Mouse (Mus musculus): ENCODE measurements around the gene Ap1s2. TPM values are rescaled to one million over a fixed set of nuclear protein-coding genes. Genes with fewer than 3 reads are reported as not detected.

Gene Ap1s2
- total and polyA plus RNA-seq, 3 experiments, result 9.3 to 10.1 TPM; not detected in 1

DNA sequence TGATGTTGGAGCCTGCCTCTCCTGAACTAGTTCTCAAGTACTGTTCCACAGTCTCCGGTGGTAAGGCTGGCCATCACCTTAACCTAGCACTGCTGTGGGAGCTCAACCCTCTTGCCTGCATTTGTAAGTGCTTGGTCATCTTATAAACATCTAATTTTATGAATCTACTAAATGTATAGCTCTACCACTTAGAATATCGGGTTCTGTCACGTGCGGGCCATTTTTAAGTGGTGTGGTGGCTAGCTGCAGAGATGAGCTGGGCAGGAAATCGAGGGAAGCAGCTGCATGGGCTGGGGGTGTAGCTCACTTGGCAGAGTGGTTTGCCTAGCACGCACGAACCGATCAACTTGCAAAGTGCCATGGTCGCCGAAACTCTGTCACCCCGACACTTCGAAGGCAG, 48.6 kb downstream of the Ap1s2 start:
- Histone ChIP-seq H3K27ac (ENCODE audit: control insufficient read depth, low read depth, low read length) (peak overlapping the region; percentile 93), H3K9ac (ENCODE audit: control insufficient read depth, low read depth, low read length, poor library complexity, severe bottlenecking) (peak overlapping the region; percentile 91), H3K4me1 (ENCODE audit: control insufficient read depth in 1 of 2, insufficient read depth in 2 of 2, low read length in 2 of 2) (peaks cover 6 to 9% of the 10 kb centered on the region in 2 experiments; a peak in 3 of 4 replicates), H3K9me3 (replicated peaks; ENCODE audit: insufficient read depth, low read length) (no peaks in the 10 kb centered on the region), H3K79me2 (ENCODE audit: control insufficient read depth, insufficient read depth, low read length, poor library complexity) (peaks cover 28% of the 10 kb centered on the region), H3K4me3 (ENCODE audit: control insufficient read depth in 1 of 2, insufficient read depth in 1 of 2, low read depth in 2 of 2, low read length in 2 of 2) (peak overlapping the region; percentile 89 to 94), H3K36me3 (ENCODE audit: control insufficient read depth in 1 of 2, insufficient read depth in 2 of 2, low read length in 2 of 2) (peaks cover 34 to 37% of the 10 kb centered on the region in 2 experiments), H3K27me3 (ENCODE audit: control insufficient read depth in 1 of 2, insufficient read depth in 2 of 2, low read length in 2 of 2) (no peaks in the 10 kb centered on the region)
- no peak for DNase-seq (ENCODE audit: low read depth, low spot score)
- TF ChIP-seq BHLHE40 (IDR thresholded peaks at IDR 0.05; ENCODE audit: borderline replicate concordance, low read depth, low read length) (peak; percentile 60; the same call in 1 of the 2 replicates), POLR2AphosphoS5 (IDR thresholded peaks at IDR 0.05; ENCODE audit: borderline replicate concordance, low read depth, low read length) (no peak), USF1 (IDR thresholded peaks at IDR 0.05; ENCODE audit: low read depth, low read length) (peak; percentile 58)

DNA sequence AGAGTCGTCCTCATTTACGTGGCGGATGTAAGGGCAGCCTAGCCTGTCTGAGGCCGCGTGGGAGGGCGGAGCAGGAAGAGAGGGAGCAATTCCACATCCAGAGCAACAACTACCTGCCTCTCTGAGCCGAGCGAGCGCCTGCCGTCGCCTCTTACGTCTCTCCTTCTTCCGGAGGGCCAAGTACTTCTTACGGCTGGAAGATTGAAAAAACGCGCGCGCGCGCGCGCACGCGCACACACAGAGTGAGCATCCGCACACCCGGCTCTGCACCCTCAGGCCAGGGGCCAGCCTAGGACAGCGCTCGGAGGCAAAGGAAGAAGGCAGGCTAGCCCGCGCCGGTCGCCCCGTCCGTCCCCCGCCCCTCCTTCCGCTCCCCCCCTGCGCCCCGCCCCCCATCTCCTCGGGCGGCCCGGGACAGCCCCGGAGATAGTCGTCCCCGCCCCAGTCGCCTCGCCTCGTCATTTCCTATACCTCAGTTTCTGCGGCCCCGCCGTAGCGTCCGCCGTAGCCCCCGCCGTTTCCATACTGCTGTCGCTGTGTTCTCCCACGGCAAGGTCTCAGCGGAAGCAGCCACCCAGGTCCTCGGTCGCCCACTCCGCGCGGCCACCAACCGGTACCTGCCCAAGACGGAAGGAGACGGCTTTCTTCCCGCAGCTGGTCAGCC, 49.1 kb downstream of the Ap1s2 start:
- Histone ChIP-seq H3K9ac (ENCODE audit: control insufficient read depth, low read depth, low read length, poor library complexity, severe bottlenecking) (peak overlapping the region; percentile 98), H3K27ac (ENCODE audit: control insufficient read depth, low read depth, low read length) (peak overlapping the region; percentile 99), H3K27me3 (ENCODE audit: control insufficient read depth in 1 of 2, insufficient read depth in 2 of 2, low read length in 2 of 2) (no peaks in the 10 kb centered on the region), H3K9me3 (replicated peaks; ENCODE audit: insufficient read depth, low read length) (no peaks in the 10 kb centered on the region), H3K4me1 (ENCODE audit: control insufficient read depth in 1 of 2, insufficient read depth in 2 of 2, low read length in 2 of 2) (peaks cover 6 to 9% of the 10 kb centered on the region in 2 experiments; a peak in 3 of 4 replicates), H3K36me3 (ENCODE audit: control insufficient read depth in 1 of 2, insufficient read depth in 2 of 2, low read length in 2 of 2) (peaks cover 32 to 33% of the 10 kb centered on the region in 2 experiments), H3K79me2 (ENCODE audit: control insufficient read depth, insufficient read depth, low read length, poor library complexity) (peaks cover 28% of the 10 kb centered on the region), H3K4me3 (ENCODE audit: control insufficient read depth in 1 of 2, insufficient read depth in 1 of 2, low read depth in 2 of 2, low read length in 2 of 2) (peak overlapping the region; percentile 89 to 94)
- TF ChIP-seq MYC (IDR thresholded peaks at IDR 0.05; ENCODE audit: low read depth, low read length) (peak; percentile 61; the same call in 1 of the 2 replicates), HCFC1 (IDR thresholded peaks at IDR 0.05; ENCODE audit: low read depth, low read length) (peak; percentile 12; the same call in 1 of the 2 replicates), MAX (IDR thresholded peaks at IDR 0.05; ENCODE audit: low read length) (peak; percentile 68; the same call in 1 of the 2 replicates), ZMIZ1 (IDR thresholded peaks at IDR 0.05; ENCODE audit: low read depth, low read length) (0 out of 2 replicates have a peak, but pooled peaks have one; percentile 5), SMC3 (IDR thresholded peaks at IDR 0.05; ENCODE audit: low read depth, low read length) (no peak), SIN3A (IDR thresholded peaks at IDR 0.05; ENCODE audit: low read length) (peak; percentile 49), MXI1 (IDR thresholded peaks at IDR 0.05; ENCODE audit: low read depth, low read length) (peak; percentile 68), GABPA (IDR thresholded peaks at IDR 0.05; ENCODE audit: low read depth, low read length) (no peak), MAFK (IDR thresholded peaks at IDR 0.05; ENCODE audit: borderline replicate concordance, low read depth, low read length) (no peak), TBP (IDR thresholded peaks at IDR 0.05; ENCODE audit: low read depth, low read length) (peak; percentile 18; the same call in 1 of the 2 replicates), NELFE (IDR thresholded peaks at IDR 0.05; ENCODE audit: low read depth, low read length) (peak; percentile 45), E2F4 (IDR thresholded peaks at IDR 0.05; ENCODE audit: borderline replicate concordance, low read depth, low read length) (0 out of 2 replicates have a peak, but pooled peaks have one; percentile 48), NRF1 (IDR thresholded peaks at IDR 0.05; ENCODE audit: insufficient read depth, low read depth, low read length, poor library complexity, severe bottlenecking) (peak; percentile 73)
- DNase-seq (ENCODE audit: low read depth, low spot score), result peak; percentile 90

All from MEL (cell line).